Mouse (Mus musculus): ENCODE measurements around the gene Lamtor3. TPM values are rescaled to one million over a fixed set of nuclear protein-coding genes. Genes with fewer than 3 reads are reported as not detected.
"Not testable (repeated sequence)": the region's sequence is repeated elsewhere in the genome, so short reads cannot be mapped to it uniquely, and the experiment has no call there.

Gene Lamtor3
- polyA plus RNA-seq, 1 experiment from 2014 or later: 132 TPM

DNA sequence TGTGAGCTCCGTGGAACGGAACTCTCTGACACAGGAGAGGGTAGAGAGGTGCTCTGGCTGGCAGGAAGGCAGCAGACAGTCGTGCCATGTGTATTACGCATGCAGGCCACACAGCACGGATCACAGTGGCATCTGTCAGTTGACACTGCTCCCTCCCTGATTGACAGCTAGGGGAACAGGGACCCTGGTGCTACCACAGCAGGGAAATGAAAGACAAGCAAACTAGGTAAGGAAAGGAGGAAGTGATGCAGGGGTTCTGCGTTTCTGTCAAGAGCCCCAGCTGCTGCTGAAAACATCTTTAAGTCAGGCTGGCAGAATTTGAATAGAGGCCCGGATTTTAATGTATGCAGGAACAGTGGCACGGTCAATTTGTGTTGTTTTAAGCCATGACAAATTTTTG, 45.2 kb downstream of the Lamtor3 start:
- no peak overlapping the region for H3K27ac ChIP-seq (ENCODE audit: low read depth, low read length)
- ATAC-seq (ENCODE audit: low read depth): no peak
- no peak overlapping the region for H3K9ac ChIP-seq (replicated peaks; ENCODE audit: low read depth, low read length)
- H3K4me3 ChIP-seq (ENCODE audit: low read depth, low read length): no peak overlapping the region
- H3K27me3 ChIP-seq (ENCODE audit: control insufficient read depth, insufficient read depth, low read length): no peaks in the 10 kb centered on the region
- no peak overlapping the region for H3K4me2 ChIP-seq (ENCODE audit: low read depth, low read length)
- no peaks in the 10 kb centered on the region for H3K9me3 ChIP-seq (ENCODE audit: control insufficient read depth, low read length)
- 76% methylated on average over 8 of the region's 8 CpGs for WGBS
- no peaks in the 10 kb centered on the region for H3K4me1 ChIP-seq (ENCODE audit: control insufficient read depth, insufficient read depth, low read length)
- H3K36me3 ChIP-seq (ENCODE audit: control insufficient read depth, insufficient read depth, low read length): no peaks in the 10 kb centered on the region

DNA sequence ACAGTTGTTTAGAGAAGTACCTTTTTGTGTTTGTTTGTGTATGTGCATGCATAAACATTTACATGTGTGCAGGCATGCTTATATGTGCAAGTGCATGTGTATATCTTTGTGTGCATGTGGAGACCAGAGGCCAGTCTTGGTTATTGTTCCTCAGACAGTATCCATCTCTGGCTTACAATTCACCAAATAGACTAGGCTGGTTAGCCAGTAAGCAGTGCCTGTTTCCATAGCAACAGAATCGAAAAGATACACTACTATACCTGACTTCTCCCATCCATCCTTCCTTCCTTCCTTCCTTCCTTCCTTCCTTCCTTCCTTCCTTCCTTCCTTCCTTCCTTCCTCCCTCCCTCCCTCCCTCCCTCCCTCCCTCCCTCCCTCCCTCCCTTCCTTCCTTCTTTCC, 45.7 kb downstream of the Lamtor3 start:
- not testable (repeated sequence) for H3K4me2 ChIP-seq (ENCODE audit: low read depth, low read length); ATAC-seq (ENCODE audit: low read depth); H3K4me3 ChIP-seq (ENCODE audit: low read depth, low read length); H3K9ac ChIP-seq (replicated peaks; ENCODE audit: low read depth, low read length); H3K4me1 ChIP-seq (ENCODE audit: control insufficient read depth, insufficient read depth, low read length); H3K27ac ChIP-seq (ENCODE audit: low read depth, low read length); H3K27me3 ChIP-seq (ENCODE audit: control insufficient read depth, insufficient read depth, low read length); H3K36me3 ChIP-seq (ENCODE audit: control insufficient read depth, insufficient read depth, low read length); H3K9me3 ChIP-seq (ENCODE audit: control insufficient read depth, low read length)
- 61% methylated on average over 1 of the region's 1 CpGs for WGBS

DNA sequence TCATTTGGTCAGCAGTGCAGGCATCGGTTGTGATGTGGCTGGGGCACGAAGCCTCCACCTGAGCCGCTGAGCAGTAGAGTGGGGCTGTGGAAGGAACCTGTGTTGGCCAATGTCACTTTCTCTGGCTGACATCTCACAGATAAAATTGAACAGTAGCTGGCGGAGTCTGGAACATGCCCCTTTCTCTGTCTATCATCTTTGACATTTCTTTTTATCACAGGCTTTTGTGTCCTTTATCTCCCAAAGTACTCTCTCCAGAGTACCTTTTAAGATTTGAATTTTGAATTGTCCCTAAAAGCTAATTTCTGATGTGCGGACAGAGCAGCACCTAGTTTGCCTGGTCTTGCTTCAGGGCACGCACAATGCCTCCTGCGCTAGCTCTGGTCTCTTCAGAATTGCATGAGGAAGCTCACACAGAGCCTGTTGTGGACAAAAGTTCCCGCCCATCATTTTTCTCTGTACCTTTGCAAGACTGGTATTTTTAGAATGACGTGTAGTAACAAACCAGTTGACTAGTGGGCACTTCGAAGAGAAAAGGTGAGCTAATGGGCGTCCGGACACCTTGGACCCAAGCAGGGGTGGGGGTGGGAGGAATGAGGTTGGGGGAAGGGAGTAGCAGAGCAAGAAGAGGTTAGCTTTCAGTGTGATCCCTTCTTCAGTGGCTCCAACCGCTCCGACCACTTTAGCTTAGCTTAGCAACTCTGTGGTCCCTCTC, 50.0 kb downstream of the Lamtor3 start:
- no peak for ATAC-seq (ENCODE audit: low read depth)
- Histone ChIP-seq H3K9ac (replicated peaks; ENCODE audit: low read depth, low read length) (no peak overlapping the region), H3K27me3 (ENCODE audit: control insufficient read depth, insufficient read depth, low read length) (no peaks in the 10 kb centered on the region), H3K27ac (ENCODE audit: low read depth, low read length) (no peak overlapping the region), H3K4me2 (ENCODE audit: low read depth, low read length) (no peak overlapping the region), H3K9me3 (ENCODE audit: control insufficient read depth, low read length) (no peaks in the 10 kb centered on the region), H3K4me1 (ENCODE audit: control insufficient read depth, insufficient read depth, low read length) (no peaks in the 10 kb centered on the region), H3K36me3 (ENCODE audit: control insufficient read depth, insufficient read depth, low read length) (no peaks in the 10 kb centered on the region), H3K4me3 (ENCODE audit: low read depth, low read length) (no peak overlapping the region)
- WGBS: 93% methylated on average over 14 of the region's 14 CpGs

DNA sequence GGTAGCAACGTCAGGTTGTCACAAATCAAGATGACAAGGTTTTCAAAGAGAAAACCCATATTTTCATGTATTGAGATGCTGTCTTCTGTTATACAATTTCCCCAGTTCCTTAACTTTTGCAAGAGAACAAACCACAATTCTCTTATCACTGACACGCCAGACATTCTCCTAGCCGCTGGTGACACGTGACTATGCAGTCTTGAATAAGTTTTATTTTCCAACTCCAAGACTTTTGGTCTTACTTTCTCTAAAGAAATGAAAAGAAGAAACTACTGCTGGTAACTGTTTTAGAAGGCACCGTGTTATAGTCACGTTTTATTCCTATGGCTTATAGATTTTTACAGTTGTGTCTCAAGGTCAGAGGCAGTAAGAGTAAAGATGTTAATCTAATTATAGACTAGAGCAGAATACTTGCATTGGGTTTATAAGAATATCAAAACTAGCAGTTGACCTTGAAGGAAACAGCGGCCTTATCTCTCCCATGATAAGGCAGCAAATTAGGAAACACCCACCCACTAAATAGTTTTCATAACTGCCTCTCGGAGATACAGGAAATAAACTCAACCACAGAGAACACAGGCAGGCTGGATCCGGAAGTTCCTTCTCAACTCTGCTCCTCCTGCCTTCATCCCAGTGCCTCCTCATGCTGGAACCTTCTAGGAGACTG, 50.6 kb downstream of the Lamtor3 start:
- Histone ChIP-seq H3K4me1 (ENCODE audit: control insufficient read depth, insufficient read depth, low read length) (no peaks in the 10 kb centered on the region), H3K9ac (replicated peaks; ENCODE audit: low read depth, low read length) (no peak overlapping the region), H3K27ac (ENCODE audit: low read depth, low read length) (no peak overlapping the region), H3K4me2 (ENCODE audit: low read depth, low read length) (no peak overlapping the region), H3K27me3 (ENCODE audit: control insufficient read depth, insufficient read depth, low read length) (no peaks in the 10 kb centered on the region), H3K36me3 (ENCODE audit: control insufficient read depth, insufficient read depth, low read length) (no peaks in the 10 kb centered on the region), H3K4me3 (ENCODE audit: low read depth, low read length) (no peak overlapping the region), H3K9me3 (ENCODE audit: control insufficient read depth, low read length) (no peaks in the 10 kb centered on the region)
- ATAC-seq (ENCODE audit: low read depth): no peak
- 91% methylated on average over 9 of the region's 9 CpGs for WGBS

DNA sequence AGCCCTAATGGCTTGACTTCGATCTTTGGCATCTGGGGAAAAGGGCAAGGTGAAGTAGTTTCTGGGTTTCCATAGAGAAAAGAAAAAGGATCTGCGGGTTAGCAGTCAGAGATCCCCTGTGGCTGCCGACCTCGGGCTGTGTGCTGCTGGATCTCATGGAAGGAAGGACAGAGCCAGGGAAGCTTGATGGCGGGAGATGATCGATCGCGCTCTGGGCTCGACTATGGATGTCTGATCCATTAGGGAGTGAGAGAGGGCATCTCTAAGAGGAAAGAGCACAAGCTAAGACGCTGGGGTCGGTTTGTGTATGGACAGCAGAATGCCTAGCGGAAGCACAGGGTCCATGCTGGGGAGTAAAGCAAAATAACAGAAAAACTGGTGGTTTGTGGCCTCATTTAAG, 51.6 kb downstream of the Lamtor3 start:
- ATAC-seq (ENCODE audit: low read depth): no peak

DNA sequence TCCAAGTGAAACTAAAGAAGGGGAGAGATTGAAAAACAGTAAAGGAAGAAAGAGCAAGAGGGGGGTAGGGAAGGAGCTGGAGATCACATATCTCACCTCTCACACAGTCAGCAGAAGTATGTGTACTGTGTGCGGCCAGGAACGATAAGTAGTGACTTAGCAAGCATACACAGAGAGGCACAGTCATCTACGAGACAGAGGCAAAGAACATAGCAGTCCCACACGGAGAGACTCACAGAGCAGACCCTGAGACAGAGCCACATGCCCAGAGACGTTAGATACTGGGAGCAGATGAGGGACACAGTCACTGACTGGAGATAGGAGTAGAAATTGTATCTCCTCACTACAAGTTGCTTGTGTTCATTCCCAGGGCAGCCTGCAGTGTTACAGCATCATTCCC, 53.9 kb downstream of the Lamtor3 start:
- Histone ChIP-seq H3K9me3 (ENCODE audit: control insufficient read depth, low read length) (no peaks in the 10 kb centered on the region), H3K4me3 (ENCODE audit: low read depth, low read length) (no peak overlapping the region), H3K4me2 (ENCODE audit: low read depth, low read length) (no peak overlapping the region), H3K36me3 (ENCODE audit: control insufficient read depth, insufficient read depth, low read length) (no peaks in the 10 kb centered on the region), H3K9ac (replicated peaks; ENCODE audit: low read depth, low read length) (no peak overlapping the region), H3K4me1 (ENCODE audit: control insufficient read depth, insufficient read depth, low read length) (peaks cover 4% of the 10 kb centered on the region), H3K27ac (ENCODE audit: low read depth, low read length) (no peak overlapping the region), H3K27me3 (ENCODE audit: control insufficient read depth, insufficient read depth, low read length) (no peaks in the 10 kb centered on the region)
- 90% methylated on average over 5 of the region's 5 CpGs for WGBS
- no peak for ATAC-seq (ENCODE audit: low read depth)

More for the DNA sequence above, 51.6 kb downstream of the Lamtor3 start:
- Histone ChIP-seq H3K4me3 (ENCODE audit: low read depth, low read length) (no peak overlapping the region), H3K9me3 (ENCODE audit: control insufficient read depth, low read length) (no peaks in the 10 kb centered on the region), H3K4me1 (ENCODE audit: control insufficient read depth, insufficient read depth, low read length) (no peaks in the 10 kb centered on the region), H3K9ac (replicated peaks; ENCODE audit: low read depth, low read length) (no peak overlapping the region), H3K4me2 (ENCODE audit: low read depth, low read length) (no peak overlapping the region; the same call in 1 of the 2 replicates), H3K36me3 (ENCODE audit: control insufficient read depth, insufficient read depth, low read length) (no peaks in the 10 kb centered on the region), H3K27ac (ENCODE audit: low read depth, low read length) (no peak overlapping the region), H3K27me3 (ENCODE audit: control insufficient read depth, insufficient read depth, low read length) (no peaks in the 10 kb centered on the region)
- WGBS: 50% methylated on average over 12 of the region's 12 CpGs

DNA sequence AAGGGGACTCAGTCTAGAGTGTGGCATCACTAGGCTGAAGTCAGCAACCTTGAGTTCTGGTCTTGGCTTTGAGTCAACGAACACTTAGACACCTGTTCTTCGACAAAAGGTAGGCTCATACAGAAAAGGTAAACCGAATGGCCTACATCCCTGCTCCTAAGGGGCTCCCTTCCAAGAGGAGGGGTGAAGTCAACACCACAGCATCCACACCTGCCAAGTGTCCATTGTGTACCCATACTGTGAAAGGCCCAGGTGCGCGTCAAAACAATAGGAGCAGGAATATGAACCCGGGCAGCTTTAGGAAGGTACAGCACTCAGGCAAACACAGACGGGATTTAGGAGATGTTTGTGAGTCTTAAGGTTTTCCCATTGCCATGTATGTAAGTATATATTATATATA, 54.7 kb downstream of the Lamtor3 start:
- no peak for ATAC-seq (ENCODE audit: low read depth)
- Histone ChIP-seq H3K27ac (ENCODE audit: low read depth, low read length) (no peak overlapping the region), H3K27me3 (ENCODE audit: control insufficient read depth, insufficient read depth, low read length) (no peaks in the 10 kb centered on the region), H3K9ac (replicated peaks; ENCODE audit: low read depth, low read length) (no peak overlapping the region), H3K4me2 (ENCODE audit: low read depth, low read length) (no peak overlapping the region), H3K4me1 (ENCODE audit: control insufficient read depth, insufficient read depth, low read length) (peaks cover 10% of the 10 kb centered on the region), H3K9me3 (ENCODE audit: control insufficient read depth, low read length) (no peaks in the 10 kb centered on the region), H3K36me3 (ENCODE audit: control insufficient read depth, insufficient read depth, low read length) (no peaks in the 10 kb centered on the region), H3K4me3 (ENCODE audit: low read depth, low read length) (no peak overlapping the region)
- 94% methylated on average over 7 of the region's 7 CpGs for WGBS

DNA sequence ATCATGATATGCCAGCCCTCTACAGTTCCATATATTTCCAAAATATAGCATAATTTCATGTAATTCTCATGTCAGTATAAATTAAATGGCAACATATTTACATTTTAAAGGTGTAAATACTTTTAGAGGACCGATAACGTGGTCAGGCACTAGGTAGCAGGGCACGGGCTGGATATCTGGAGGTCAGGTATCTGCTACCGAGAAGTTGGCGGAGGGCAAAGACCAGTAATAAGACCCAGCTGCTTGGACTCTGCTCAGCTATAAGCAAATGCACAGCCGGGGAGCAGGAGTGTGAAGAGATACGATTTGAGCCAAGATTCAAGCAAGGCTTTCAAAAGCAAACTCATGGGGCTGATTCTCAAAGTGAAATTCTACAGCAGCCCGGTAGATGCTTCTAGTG, 56.0 kb downstream of the Lamtor3 start:
- no peak for ATAC-seq (ENCODE audit: low read depth)
- 94% methylated on average over 8 of the region's 8 CpGs for WGBS
- H3K9ac ChIP-seq (replicated peaks; ENCODE audit: low read depth, low read length): no peak overlapping the region
- H3K4me1 ChIP-seq (ENCODE audit: control insufficient read depth, insufficient read depth, low read length): peaks cover 10% of the 10 kb centered on the region
- H3K4me2 ChIP-seq (ENCODE audit: low read depth, low read length): no peak overlapping the region
- H3K36me3 ChIP-seq (ENCODE audit: control insufficient read depth, insufficient read depth, low read length): no peaks in the 10 kb centered on the region
- no peak overlapping the region for H3K4me3 ChIP-seq (ENCODE audit: low read depth, low read length)
- no peaks in the 10 kb centered on the region for H3K9me3 ChIP-seq (ENCODE audit: control insufficient read depth, low read length)
- H3K27me3 ChIP-seq (ENCODE audit: control insufficient read depth, insufficient read depth, low read length): no peaks in the 10 kb centered on the region
- H3K27ac ChIP-seq (ENCODE audit: low read depth, low read length): no peak overlapping the region

DNA sequence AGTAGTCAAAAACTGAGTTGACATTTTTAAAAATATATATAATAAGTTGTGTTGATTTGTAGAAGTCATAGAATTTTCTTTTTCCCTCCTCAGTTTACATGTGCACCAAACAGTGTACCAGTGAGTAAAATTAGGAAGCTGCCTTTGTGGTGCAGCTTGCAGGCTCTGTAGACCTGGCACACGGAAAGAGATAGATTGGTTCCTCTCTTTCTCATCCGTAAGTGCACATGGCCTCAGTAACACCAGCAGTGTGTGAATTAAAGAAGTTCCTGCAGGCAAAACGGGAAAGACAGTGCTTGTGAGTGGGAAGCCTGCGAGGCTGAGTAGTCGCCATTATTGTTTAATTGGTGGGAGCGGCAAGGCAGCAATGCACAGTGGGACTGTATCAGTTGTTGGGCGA, 57.1 kb downstream of the Lamtor3 start:
- no peaks in the 10 kb centered on the region for H3K9me3 ChIP-seq (ENCODE audit: control insufficient read depth, low read length)
- WGBS: 71% methylated on average over 7 of the region's 7 CpGs

More for the DNA sequence above, 57.1 kb downstream of the Lamtor3 start:
- Histone ChIP-seq H3K4me2 (ENCODE audit: low read depth, low read length) (no peak overlapping the region), H3K36me3 (ENCODE audit: control insufficient read depth, insufficient read depth, low read length) (no peaks in the 10 kb centered on the region), H3K27ac (ENCODE audit: low read depth, low read length) (no peak overlapping the region), H3K4me3 (ENCODE audit: low read depth, low read length) (no peak overlapping the region), H3K9ac (replicated peaks; ENCODE audit: low read depth, low read length) (no peak overlapping the region), H3K27me3 (ENCODE audit: control insufficient read depth, insufficient read depth, low read length) (no peaks in the 10 kb centered on the region), H3K4me1 (ENCODE audit: control insufficient read depth, insufficient read depth, low read length) (peaks cover 10% of the 10 kb centered on the region)
- no peak for ATAC-seq (ENCODE audit: low read depth)

Data from neural tube, embryonic 14.5 days (tissue).